Mouse (Mus musculus) lung, postnatal 25 days (tissue): Measurements from ENCODE around the gene Thsd7b.
"Not testable (repeated sequence)": the region's sequence is repeated elsewhere in the genome, so short reads cannot be mapped to it uniquely, and the experiment has no call there.

Source experiments
- DNase-seq: peaks from one replicate; pipeline ENCODE4 v3.0.0; 2022; ENCODE audit warnings: low spot score

Gene Thsd7b

GRCm38 (mm10) chr1:130112580-130113314 is 839.6 kb downstream of the Thsd7b start:
- DNase-seq, result no peak

- no peak for DNase-seq
Measured at GRCm38 (mm10) chr1:130113549-130113948, 840.4 kb downstream of the Thsd7b start.

DNA sequence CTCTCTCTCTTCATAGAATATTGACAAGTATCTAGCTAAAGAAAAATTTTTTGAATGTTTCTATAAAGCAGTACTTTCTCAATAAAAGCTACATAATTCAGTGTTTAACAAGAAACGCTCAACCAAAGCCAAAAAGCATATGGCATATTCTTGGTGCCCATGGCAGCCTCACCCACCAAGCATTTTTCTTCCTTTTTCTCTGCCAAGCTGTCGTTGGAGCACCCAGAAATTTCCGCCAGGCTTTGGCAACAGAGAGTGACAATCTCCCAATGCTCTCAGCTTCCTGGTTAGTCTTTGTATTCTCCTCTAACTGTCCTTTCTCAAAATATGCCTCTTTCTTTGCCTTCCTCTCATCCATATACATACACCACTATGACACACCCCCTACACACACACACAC is 857.8 kb downstream of the Thsd7b start:
- no peak for DNase-seq

GRCm38 (mm10) chr1:130166187-130166586 is 893.1 kb downstream of the Thsd7b start:
- DNase-seq, result no peak

DNA sequence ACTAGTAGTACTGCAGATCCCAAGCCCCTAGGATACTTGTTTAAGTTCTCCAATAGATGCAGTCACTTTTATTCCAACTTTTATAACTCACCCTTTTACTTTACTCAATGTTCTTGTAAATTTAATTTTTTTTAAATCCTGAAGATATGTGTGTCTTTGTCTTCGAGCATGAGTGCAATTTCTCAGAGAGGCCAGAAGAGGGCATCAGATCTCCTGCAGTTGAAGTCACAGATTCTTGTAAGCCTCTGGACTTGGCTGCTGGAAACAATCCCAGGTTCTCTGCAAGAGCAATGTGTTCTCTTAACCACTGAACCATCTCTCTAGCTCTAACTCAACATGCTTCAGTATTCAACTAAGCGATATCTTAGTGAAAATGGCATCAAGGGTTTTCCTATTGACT is 894.2 kb downstream of the Thsd7b start:
- no peak for DNase-seq

DNA sequence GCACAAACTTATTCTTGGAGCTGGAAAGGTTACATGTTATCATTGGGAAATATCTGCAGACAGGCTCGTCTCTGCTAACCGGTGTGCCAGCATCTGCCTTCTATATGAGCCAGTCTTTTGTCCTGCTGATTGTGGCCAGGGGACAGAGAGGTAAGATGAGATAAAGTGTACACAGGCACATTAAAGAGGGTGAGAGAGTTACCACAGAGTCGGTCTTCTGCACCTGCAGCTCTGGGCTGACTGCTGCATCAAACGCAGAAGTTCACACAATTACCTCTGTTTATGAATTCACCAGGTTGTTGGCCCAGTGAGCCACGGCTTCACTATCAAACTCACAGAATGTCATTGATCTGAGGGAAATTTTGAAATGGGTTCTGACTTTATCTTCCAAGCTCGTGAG is 896.8 kb downstream of the Thsd7b start:
- DNase-seq, result no peak

- DNase-seq, result no peak
Measured at GRCm38 (mm10) chr1:130170290-130170689, 897.2 kb downstream of the Thsd7b start.

- DNase-seq, result not testable (repeated sequence)
Measured at GRCm38 (mm10) chr1:130186836-130187235, 913.7 kb downstream of the Thsd7b start.

- DNase-seq, result no peak
Measured at GRCm38 (mm10) chr1:130192190-130193028, 919.3 kb downstream of the Thsd7b start.

- no peak for DNase-seq
Measured at GRCm38 (mm10) chr1:130217404-130217803, 944.3 kb downstream of the Thsd7b start.

GRCm38 (mm10) chr1:130222904-130223303 is 949.8 kb downstream of the Thsd7b start:
- DNase-seq, result no peak

GRCm38 (mm10) chr1:130245563-130245962 is 972.5 kb downstream of the Thsd7b start:
- DNase-seq, result no peak

GRCm38 (mm10) chr1:130246264-130246663 is 973.2 kb downstream of the Thsd7b start:
- DNase-seq, result not testable (repeated sequence)

DNA sequence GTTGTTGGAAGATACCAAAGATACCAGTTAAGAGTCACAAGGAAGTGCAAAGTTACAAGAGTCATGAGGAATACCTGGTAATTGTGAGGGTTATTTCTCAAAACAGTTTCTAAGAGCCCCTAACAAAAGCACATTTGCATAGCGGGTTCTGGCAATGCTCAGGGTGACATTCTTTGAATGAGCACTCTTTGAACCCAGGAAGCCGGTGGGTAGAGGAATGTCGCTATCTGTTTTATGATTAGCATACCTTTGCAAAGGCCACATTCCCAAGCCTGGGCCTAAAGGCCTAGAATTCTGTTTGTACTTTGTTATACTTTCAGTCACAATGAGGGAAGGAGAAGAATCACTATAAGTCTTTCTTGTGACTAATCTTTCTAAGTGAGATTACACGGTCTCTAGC is 973.8 kb downstream of the Thsd7b start:
- DNase-seq, result not testable (repeated sequence)

DNA sequence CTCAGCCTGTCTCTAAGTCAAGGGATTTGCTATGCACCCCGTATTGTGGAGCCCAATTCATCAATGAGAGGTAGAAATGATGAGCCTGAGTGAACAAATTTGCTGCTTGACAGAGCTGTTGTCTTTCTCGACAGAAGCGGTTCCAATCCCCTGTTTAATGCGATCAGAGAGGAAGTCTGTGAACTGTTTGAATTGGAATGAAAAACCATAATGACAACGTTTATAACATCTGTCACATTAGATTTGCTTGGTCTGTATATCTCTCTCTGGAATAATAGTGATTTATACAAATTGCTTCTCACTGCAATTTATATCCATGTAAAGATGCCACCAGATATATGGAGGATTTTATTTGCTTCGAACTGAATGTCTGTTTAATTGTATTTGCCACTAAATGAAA is 988.9 kb downstream of the Thsd7b start:
- DNase-seq, result no peak
